Mouse (Mus musculus) CH12.LX (cell line): ENCODE data around the gene Tnfrsf12a. TPM values are rescaled to one million over a fixed set of nuclear protein-coding genes. Genes with fewer than 3 reads are reported as not detected.

Source experiments
- DNase-seq: peaks from one replicate; pipeline ENCODE4 v3.0.0-alpha.2; 2013; ENCODE audit errors: extremely low read depth
- H3K27ac ChIP-seq: 2 replicates; pipeline ENCODE4 v1.5.1; 2012; ENCODE audit warnings: low read depth, mild to moderate bottlenecking, control low read depth, moderate library complexity; ENCODE audit not compliant: insufficient read depth
- H3K27me3 ChIP-seq: replicated peaks from 2 replicates; pipeline ENCODE3; 2012; ENCODE audit warnings: inconsistent platforms
- H3K36me3 ChIP-seq, 2 experiments: replicated peaks in 1 of 2; 2 replicates each; pipeline versions ENCODE3 to v1.6.1; 2012; ENCODE audit warnings: inconsistent platforms in 1 of 2, low read length in 1 of 2, mild to moderate bottlenecking in 1 of 2, mixed read lengths in 1 of 2, moderate library complexity in 1 of 2; ENCODE audit not compliant: control insufficient read depth in 1 of 2, insufficient read depth in 1 of 2
- H3K4me1 ChIP-seq, 2 experiments: 2 replicates each; pipeline ENCODE4 v1.6.1; 2012; ENCODE audit warnings: inconsistent platforms in 1 of 2, moderate library complexity in 1 of 2; ENCODE audit not compliant: insufficient read depth in 2 of 2, control insufficient read depth in 1 of 2
- H3K4me2 ChIP-seq: 2 replicates; pipeline ENCODE4 v1.6.1; 2012; ENCODE audit warnings: low read depth, mild to moderate bottlenecking, control low read depth; ENCODE audit not compliant: poor library complexity, insufficient read depth, severe bottlenecking
- H3K4me3 ChIP-seq, 3 experiments: fragments of 150-350 bp in 1 of 3; sonication (generic) in 1 of 3; replicated peaks in 1 of 3; 2 replicates each; pipeline versions ENCODE3 to v1.5.1; 2011 to 2012; ENCODE audit warnings: low read depth in 2 of 3, low read length in 2 of 3, mild to moderate bottlenecking in 2 of 3, moderate library complexity in 2 of 3, control low read depth in 1 of 3, improper control_type of control experiment in 1 of 3, inconsistent platforms in 1 of 3, mixed read lengths in 1 of 3; ENCODE audit not compliant: poor library complexity in 1 of 3
- H3K79me2 ChIP-seq: replicated peaks from 2 replicates; pipeline ENCODE4 v1.6.1; 2012; ENCODE audit warnings: mild to moderate bottlenecking, moderate library complexity; ENCODE audit not compliant: control insufficient read depth, poor library complexity, insufficient read depth, severe bottlenecking; ENCODE audit errors: extremely low read depth
- H3K9ac ChIP-seq: 2 replicates; pipeline ENCODE4 v1.6.1; 2012; ENCODE audit warnings: low read depth, mild to moderate bottlenecking, control low read depth, moderate library complexity; ENCODE audit not compliant: insufficient read depth
- H3K9me3 ChIP-seq: replicated peaks from 2 replicates; pipeline ENCODE3; 2012; ENCODE audit warnings: low read length, inconsistent platforms, mixed read lengths
- BHLHE40 ChIP-seq: IDR thresholded peaks from 2 replicates; pipeline ENCODE4 v1.6.1; 2011; ENCODE audit warnings: mild to moderate bottlenecking, low read depth, low read length, improper control_type of control experiment
- CHD1 ChIP-seq: IDR thresholded peaks from 2 replicates; pipeline ENCODE4 v1.6.1; 2012; ENCODE audit warnings: low read depth, low read length, improper control_type of control experiment, inconsistent platforms
- EP300 ChIP-seq: IDR thresholded peaks from 2 replicates; pipeline ENCODE4 v1.6.1; 2011; ENCODE audit warnings: low read length, improper control_type of control experiment
- IRF4 ChIP-seq: IDR thresholded peaks from 2 replicates; pipeline ENCODE4 v1.6.1; 2014; ENCODE audit warnings: low read depth, mild to moderate bottlenecking, inconsistent platforms, low read length, improper control_type of control experiment
- JUN ChIP-seq: IDR thresholded peaks from 2 replicates; pipeline ENCODE4 v1.6.1; 2011; ENCODE audit warnings: low read depth, mild to moderate bottlenecking, low read length, improper control_type of control experiment, moderate library complexity; ENCODE audit not compliant: insufficient read depth
- JUND ChIP-seq: conservative IDR thresholded peaks from 2 replicates; pipeline ENCODE4 v1.6.1; 2011; ENCODE audit warnings: low read depth, low read length, improper control_type of control experiment
- MYC ChIP-seq: IDR thresholded peaks from 2 replicates; pipeline ENCODE4 v1.6.1; 2011; ENCODE audit warnings: low read depth, mild to moderate bottlenecking, improper control_type of control experiment, low read length
- NELFE ChIP-seq: IDR thresholded peaks from 2 replicates; pipeline ENCODE4 v1.6.1; 2011; ENCODE audit warnings: low read depth, low read length, improper control_type of control experiment
- NRF1 ChIP-seq: IDR thresholded peaks from 2 replicates; pipeline ENCODE4 v1.6.1; 2014; ENCODE audit warnings: low read depth, mild to moderate bottlenecking, inconsistent platforms, low read length, improper control_type of control experiment, moderate library complexity
- RAD21 ChIP-seq: IDR thresholded peaks from 2 replicates; pipeline ENCODE4 v1.6.1; 2011; ENCODE audit warnings: low read depth, mild to moderate bottlenecking, low read length, improper control_type of control experiment, moderate library complexity
- UBTF ChIP-seq: IDR thresholded peaks from 2 replicates; pipeline ENCODE4 v1.6.1; 2012; ENCODE audit warnings: low read depth, mild to moderate bottlenecking, inconsistent platforms, low read length, improper control_type of control experiment, moderate library complexity
- USF2 ChIP-seq: conservative IDR thresholded peaks from 2 replicates; pipeline ENCODE4 v1.6.1; 2011; ENCODE audit warnings: low read depth, low read length, improper control_type of control experiment
- ZC3H11A ChIP-seq: IDR thresholded peaks from 2 replicates; pipeline ENCODE4 v1.6.1; 2012; ENCODE audit warnings: low read depth, mild to moderate bottlenecking, inconsistent platforms, low read length, improper control_type of control experiment
- ZKSCAN1 ChIP-seq: IDR thresholded peaks from 2 replicates; pipeline ENCODE4 v1.6.1; 2012; ENCODE audit warnings: low read depth, inconsistent platforms, low read length, improper control_type of control experiment, borderline replicate concordance
- dilution Hi-C: fragments of 300-500 bp; cut with MboI; formaldehyde crosslinking; loops from 2 replicates; pipeline ENCODE4 v1.14.3; 2020; ENCODE audit warnings: low sequenced_read_pairs; ENCODE audit not compliant: extremely low pct_unique_long_range_greater_than_20kb, extremely low pct_ligation_motif_present
- in situ Hi-C: fragments of 300-500 bp; cut with MboI; formaldehyde crosslinking; loops from 3 replicates; pipeline ENCODE4 v1.14.3; 2019; ENCODE audit warnings: low sequenced_read_pairs, low pct_ligation_motif_present, low pct_unique_long_range_greater_than_20kb, mixed read lengths
- polyA plus RNA-seq: library from polyadenylated mRNA; unstranded; fragments of >175 nt; gene quantifications from 2 replicates; pipeline ENCODE4 v1.2.1, GENCODE M21; 2012; ENCODE audit warnings: low read depth; ENCODE audit not compliant: insufficient read length
- total RNA-seq, 2 experiments: library from RNA; depleted of rRNA; stranded (reverse); fragments of 300-350 nt in 1 of 2; fragments of >200 nt in 1 of 2; gene quantifications; 2 replicates each; pipeline ENCODE4 v1.2.3; 2012 to 2014

Gene Tnfrsf12a
- total and polyA plus RNA-seq, 3 experiments, result 1.2 to 5.1 (median 1.5) TPM

- dilution Hi-C loops (no loop called here), in situ Hi-C loops (no loop called here)
- Histone ChIP-seq H3K27me3 (peaks cover 75% of the 10 kb centered on the region), H3K4me2 (no peak overlapping the region), H3K4me3 (no peak overlapping the region), H3K36me3 (no peaks in the 10 kb centered on the region), H3K9ac (no peak overlapping the region), H3K9me3 (no peaks in the 10 kb centered on the region), H3K27ac (no peak overlapping the region), H3K4me1 (peaks cover 0 to 5% of the 10 kb centered on the region in 2 experiments; a peak in 3 of 4 replicates), H3K79me2 (no peaks in the 10 kb centered on the region)
- DNase-seq, result no peak
- TF ChIP-seq NELFE (no peak), JUN (no peak), CHD1 (no peak), JUND (no peak), EP300 (no peak), ZC3H11A (no peak), USF2 (no peak), BHLHE40 (no peak), UBTF (no peak), ZKSCAN1 (no peak), RAD21 (no peak), IRF4 (no peak), MYC (no peak), NRF1 (no peak)
These were observed 49.5 kb downstream of the Tnfrsf12a start for GRCm38 (mm10) chr17:23627813-23628212.

Other genes with a start within 250 kb of the Tnfrsf12a start
Only the 20 nearest of the 25 such genes appear.
- 10.9 and 11.4 TPM in 2 replicates for gene Zfp213, start 113.2 kb downstream of the Tnfrsf12a start, total RNA-seq (2012; rRNA removed)
- gene Zfp213, start 113.2 kb downstream of the Tnfrsf12a start, total RNA-seq (2014; rRNA removed), result 8.5 and 9.4 TPM in 2 replicates
- 7.1 and 8.0 TPM in 2 replicates for gene Zfp213, start 113.2 kb downstream of the Tnfrsf12a start, polyA plus RNA-seq
- 0.30 TPM in 1 of 2 replicates, not detected in the other for gene Zfp13, start 78.0 kb downstream of the Tnfrsf12a start, total RNA-seq (2012; rRNA removed)
- gene Zfp13, start 78.0 kb downstream of the Tnfrsf12a start, total RNA-seq (2014; rRNA removed), result not detected in 2 replicates
- gene Zfp13, start 78.0 kb downstream of the Tnfrsf12a start, polyA plus RNA-seq, result not detected in 2 replicates
- not detected in 2 replicates for gene Zscan10, start 76.6 kb downstream of the Tnfrsf12a start, total RNA-seq (2012; rRNA removed)
- not detected in 2 replicates for gene Zscan10, start 76.6 kb downstream of the Tnfrsf12a start, total RNA-seq (2014; rRNA removed)
- gene Zscan10, start 76.6 kb downstream of the Tnfrsf12a start, polyA plus RNA-seq, result not detected in 2 replicates
- 0.04 TPM in 1 of 2 replicates, not detected in the other for gene Mmp25, start 32.2 kb downstream of the Tnfrsf12a start, total RNA-seq (2012; rRNA removed)
- gene Mmp25, start 32.2 kb downstream of the Tnfrsf12a start, total RNA-seq (2014; rRNA removed), result 0.04 TPM in 1 of 2 replicates, not detected in the other
- not detected in 2 replicates for gene Mmp25, start 32.2 kb downstream of the Tnfrsf12a start, polyA plus RNA-seq
- not detected in 2 replicates for gene Bicdl2, start 17.0 kb downstream of the Tnfrsf12a start, total RNA-seq (2012; rRNA removed)
- gene Bicdl2, start 17.0 kb downstream of the Tnfrsf12a start, total RNA-seq (2014; rRNA removed), result not detected in 2 replicates
- 0.25 TPM in 1 of 2 replicates, not detected in the other for gene Bicdl2, start 17.0 kb downstream of the Tnfrsf12a start, polyA plus RNA-seq
- 7.3 and 8.9 TPM in 2 replicates for gene Hcfc1r1, start 3.9 kb downstream of the Tnfrsf12a start, total RNA-seq (2012; rRNA removed)
- gene Hcfc1r1, start 3.9 kb downstream of the Tnfrsf12a start, total RNA-seq (2014; rRNA removed), result 3.9 and 6.0 TPM in 2 replicates
- 17.4 and 26.5 TPM in 2 replicates for gene Hcfc1r1, start 3.9 kb downstream of the Tnfrsf12a start, polyA plus RNA-seq
- 40.1 and 41.4 TPM in 2 replicates for gene Thoc6, start 3.6 kb downstream of the Tnfrsf12a start, total RNA-seq (2012; rRNA removed)
- 31.5 and 37.9 TPM in 2 replicates for gene Thoc6, start 3.6 kb downstream of the Tnfrsf12a start, total RNA-seq (2014; rRNA removed)
- gene Thoc6, start 3.6 kb downstream of the Tnfrsf12a start, polyA plus RNA-seq, result 34.8 and 37.4 TPM in 2 replicates
- not detected in 2 replicates for gene Cldn6, start 1.8 kb upstream of the Tnfrsf12a start, total RNA-seq (2012; rRNA removed)
- not detected in 2 replicates for gene Cldn6, start 1.8 kb upstream of the Tnfrsf12a start, total RNA-seq (2014; rRNA removed)
- gene Cldn6, start 1.8 kb upstream of the Tnfrsf12a start, polyA plus RNA-seq, result not detected in 2 replicates
- 0.08 TPM in 1 of 2 replicates, not detected in the other for gene Cldn9, start 6.6 kb upstream of the Tnfrsf12a start, total RNA-seq (2012; rRNA removed)
- not detected in 2 replicates for gene Cldn9, start 6.6 kb upstream of the Tnfrsf12a start, total RNA-seq (2014; rRNA removed)
- gene Cldn9, start 6.6 kb upstream of the Tnfrsf12a start, polyA plus RNA-seq, result not detected in 2 replicates
- 0.08 TPM in 1 of 2 replicates, not detected in the other for gene 1520401A03Rik, start 45.3 kb upstream of the Tnfrsf12a start, total RNA-seq (2012; rRNA removed)
- gene 1520401A03Rik, start 45.3 kb upstream of the Tnfrsf12a start, total RNA-seq (2014; rRNA removed), result not detected in 2 replicates
- gene 1520401A03Rik, start 45.3 kb upstream of the Tnfrsf12a start, polyA plus RNA-seq, result not detected in 2 replicates
- 21.4 and 25.4 TPM in 2 replicates for gene Pkmyt1, start 48.9 kb upstream of the Tnfrsf12a start, total RNA-seq (2012; rRNA removed)
- gene Pkmyt1, start 48.9 kb upstream of the Tnfrsf12a start, total RNA-seq (2014; rRNA removed), result 11.4 and 12.6 TPM in 2 replicates
- 30.7 and 37.0 TPM in 2 replicates for gene Pkmyt1, start 48.9 kb upstream of the Tnfrsf12a start, polyA plus RNA-seq
- gene Paqr4, start 63.4 kb upstream of the Tnfrsf12a start, total RNA-seq (2012; rRNA removed), result 2.0 and 2.8 TPM in 2 replicates
- gene Paqr4, start 63.4 kb upstream of the Tnfrsf12a start, total RNA-seq (2014; rRNA removed), result 0.47 and 1.0 TPM in 2 replicates
- 0.80 and 1.1 TPM in 2 replicates for gene Paqr4, start 63.4 kb upstream of the Tnfrsf12a start, polyA plus RNA-seq
- 0.34 and 0.55 TPM in 2 replicates for gene Kremen2, start 68.4 kb upstream of the Tnfrsf12a start, total RNA-seq (2012; rRNA removed)
- 0.14 and 0.23 TPM in 2 replicates for gene Kremen2, start 68.4 kb upstream of the Tnfrsf12a start, total RNA-seq (2014; rRNA removed)
- 0.21 and 0.23 TPM in 2 replicates for gene Kremen2, start 68.4 kb upstream of the Tnfrsf12a start, polyA plus RNA-seq
- 26.9 and 28.3 TPM in 2 replicates for gene Flywch1, start 94.1 kb upstream of the Tnfrsf12a start, total RNA-seq (2012; rRNA removed)
- 18.8 and 22.2 TPM in 2 replicates for gene Flywch1, start 94.1 kb upstream of the Tnfrsf12a start, total RNA-seq (2014; rRNA removed)
- 22.0 and 23.4 TPM in 2 replicates for gene Flywch1, start 94.1 kb upstream of the Tnfrsf12a start, polyA plus RNA-seq
- not detected in 2 replicates for gene Flywch2, start 108.6 kb upstream of the Tnfrsf12a start, total RNA-seq (2012; rRNA removed)
- gene Flywch2, start 108.6 kb upstream of the Tnfrsf12a start, total RNA-seq (2014; rRNA removed), result not detected in 2 replicates
- gene Flywch2, start 108.6 kb upstream of the Tnfrsf12a start, polyA plus RNA-seq, result not detected in 2 replicates
- gene Srrm2, start 113.1 kb upstream of the Tnfrsf12a start, total RNA-seq (2012; rRNA removed), result 83.6 and 90.4 TPM in 2 replicates
- 18.3 and 26.7 TPM in 2 replicates for gene Srrm2, start 113.1 kb upstream of the Tnfrsf12a start, total RNA-seq (2014; rRNA removed)
- 339 and 383 TPM in 2 replicates for gene Srrm2, start 113.1 kb upstream of the Tnfrsf12a start, polyA plus RNA-seq
- 381 and 386 TPM in 2 replicates for gene Elob, start 151.7 kb upstream of the Tnfrsf12a start, total RNA-seq (2012; rRNA removed)
- gene Elob, start 151.7 kb upstream of the Tnfrsf12a start, total RNA-seq (2014; rRNA removed), result 371 and 534 TPM in 2 replicates
- 250 and 306 TPM in 2 replicates for gene Elob, start 151.7 kb upstream of the Tnfrsf12a start, polyA plus RNA-seq
- gene Prss33, start 158.6 kb upstream of the Tnfrsf12a start, total RNA-seq (2012; rRNA removed), result not detected in 2 replicates
- gene Prss33, start 158.6 kb upstream of the Tnfrsf12a start, total RNA-seq (2014; rRNA removed), result not detected in 2 replicates
- gene Prss33, start 158.6 kb upstream of the Tnfrsf12a start, polyA plus RNA-seq, result not detected in 2 replicates
- not detected in 2 replicates for gene Prss32, start 166.4 kb upstream of the Tnfrsf12a start, total RNA-seq (2012; rRNA removed)
- not detected in 2 replicates for gene Prss32, start 166.4 kb upstream of the Tnfrsf12a start, total RNA-seq (2014; rRNA removed)
- not detected in 2 replicates for gene Prss32, start 166.4 kb upstream of the Tnfrsf12a start, polyA plus RNA-seq
- gene Prss41, start 166.7 kb upstream of the Tnfrsf12a start, total RNA-seq (2012; rRNA removed), result 0.46 and 1.0 TPM in 2 replicates
- gene Prss41, start 166.7 kb upstream of the Tnfrsf12a start, total RNA-seq (2014; rRNA removed), result 0.16 TPM in 2 replicates
- gene Prss41, start 166.7 kb upstream of the Tnfrsf12a start, polyA plus RNA-seq, result 0.22 and 0.24 TPM in 2 replicates